Mouse (Mus musculus): ENCODE results near the gene Anxa7. TPM values are rescaled to one million over a fixed set of nuclear protein-coding genes. Genes with fewer than 3 reads are reported as not detected.

The Anxa7 gene
- 85.4 TPM for polyA plus RNA-seq (2015; fragmentation: Illumina TruSeq; extraction: RNeasy Lipid Tissue Mini Kit (QIAGEN cat#74804); ENCODE audit: low read depth, low replicate concordance)

GRCm38 (mm10) chr14:20479291-20480194 is at the start of gene Anxa7:
TSS of gene Anxa7 (minus strand) at chr14:20480133.

DNA sequence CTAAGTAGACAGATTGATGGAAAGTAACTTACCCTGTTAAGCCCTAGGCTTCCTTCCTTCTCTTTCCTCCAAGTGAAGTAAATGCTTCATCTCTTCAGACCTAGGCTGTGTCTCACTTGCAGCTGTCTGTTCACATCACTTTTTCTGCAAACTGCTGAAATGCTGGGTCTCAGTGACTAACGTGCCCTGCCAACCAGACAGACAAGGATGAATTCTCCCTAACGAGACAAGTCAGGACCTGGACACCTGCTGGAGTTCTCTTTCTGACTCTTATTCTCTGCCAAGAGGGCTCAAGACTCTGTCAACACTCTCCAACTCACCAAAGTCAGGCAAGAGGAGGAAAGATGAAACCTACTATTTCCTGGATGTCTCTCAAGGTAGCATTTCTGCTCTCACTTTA is 16.7 kb upstream of the Anxa7 start, which contains the start of gene Mss51:
Gene Mss51 (minus strand): TSS at position 299 of the 400 bp plus-strand sequence.

DNA sequence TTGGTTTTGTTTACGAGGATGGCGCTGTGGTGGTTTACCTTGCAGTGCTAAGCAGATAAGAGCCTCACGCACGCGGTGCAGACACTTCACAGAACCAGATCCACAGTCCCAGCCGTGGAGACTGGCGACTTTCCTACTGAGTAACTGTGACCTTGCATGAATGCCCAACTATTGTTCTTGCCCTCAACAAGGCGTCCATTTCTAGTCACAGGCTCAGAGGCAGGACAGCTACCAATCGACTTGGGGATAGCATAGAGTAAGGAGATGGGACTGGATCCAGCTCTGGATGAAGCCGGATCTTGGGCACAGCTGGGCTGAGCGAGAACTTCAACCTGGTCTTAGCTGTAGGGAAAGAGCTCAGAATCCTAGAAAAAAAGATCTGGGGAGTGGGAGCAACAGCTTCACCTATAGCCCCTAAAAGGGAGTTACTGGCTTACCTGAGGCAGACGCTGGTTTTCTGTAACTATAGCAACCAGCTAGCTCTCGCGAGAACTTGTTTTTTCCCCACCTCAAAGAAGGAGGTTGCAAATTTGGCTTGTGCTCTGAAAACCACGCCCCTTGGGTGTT is 28.1 kb downstream of the Anxa7 start, which contains the start of gene Cfap70:
Gene Cfap70 (minus strand): TSS at position 462 of the 567 bp plus-strand sequence.

Other genes starting within 250 kb of the Anxa7 start
- not detected for gene Kcnk16, start 210.9 kb downstream of the Anxa7 start, polyA plus RNA-seq (2015; fragmentation: Illumina TruSeq; extraction: RNeasy Lipid Tissue Mini Kit (QIAGEN cat#74804); ENCODE audit: low read depth, low replicate concordance)
- gene Nudt13, start 185.4 kb downstream of the Anxa7 start, polyA plus RNA-seq (2015; fragmentation: Illumina TruSeq; extraction: RNeasy Lipid Tissue Mini Kit (QIAGEN cat#74804); ENCODE audit: low read depth, low replicate concordance): 27.6 TPM
- gene Ecd, start 132.0 kb downstream of the Anxa7 start, polyA plus RNA-seq (2015; fragmentation: Illumina TruSeq; extraction: RNeasy Lipid Tissue Mini Kit (QIAGEN cat#74804); ENCODE audit: low read depth, low replicate concordance): 47.2 TPM
- 40.3 TPM for gene Fam149b, start 132.0 kb downstream of the Anxa7 start, polyA plus RNA-seq (2015; fragmentation: Illumina TruSeq; extraction: RNeasy Lipid Tissue Mini Kit (QIAGEN cat#74804); ENCODE audit: low read depth, low replicate concordance)
- 51.1 TPM for gene Dnajc9, start 91.2 kb downstream of the Anxa7 start, polyA plus RNA-seq (2015; fragmentation: Illumina TruSeq; extraction: RNeasy Lipid Tissue Mini Kit (QIAGEN cat#74804); ENCODE audit: low read depth, low replicate concordance)
- gene Mrps16, start 86.5 kb downstream of the Anxa7 start, polyA plus RNA-seq (2015; fragmentation: Illumina TruSeq; extraction: RNeasy Lipid Tissue Mini Kit (QIAGEN cat#74804); ENCODE audit: low read depth, low replicate concordance): 61.7 TPM
- 0.88 TPM for gene Cfap70, start 27.9 kb downstream of the Anxa7 start, polyA plus RNA-seq (2015; fragmentation: Illumina TruSeq; extraction: RNeasy Lipid Tissue Mini Kit (QIAGEN cat#74804); ENCODE audit: low read depth, low replicate concordance)
- 0.33 TPM for gene Mss51, start 16.8 kb upstream of the Anxa7 start, polyA plus RNA-seq (2015; fragmentation: Illumina TruSeq; extraction: RNeasy Lipid Tissue Mini Kit (QIAGEN cat#74804); ENCODE audit: low read depth, low replicate concordance)
- 266 TPM for gene Ppp3cb, start 66.4 kb upstream of the Anxa7 start, polyA plus RNA-seq (2015; fragmentation: Illumina TruSeq; extraction: RNeasy Lipid Tissue Mini Kit (QIAGEN cat#74804); ENCODE audit: low read depth, low replicate concordance)
- 42.2 TPM for gene Usp54, start 160.9 kb upstream of the Anxa7 start, polyA plus RNA-seq (2015; fragmentation: Illumina TruSeq; extraction: RNeasy Lipid Tissue Mini Kit (QIAGEN cat#74804); ENCODE audit: low read depth, low replicate concordance)
- gene Myoz1, start 176.4 kb upstream of the Anxa7 start, polyA plus RNA-seq (2015; fragmentation: Illumina TruSeq; extraction: RNeasy Lipid Tissue Mini Kit (QIAGEN cat#74804); ENCODE audit: low read depth, low replicate concordance): not detected
- gene Synpo2l, start 188.2 kb upstream of the Anxa7 start, polyA plus RNA-seq (2015; fragmentation: Illumina TruSeq; extraction: RNeasy Lipid Tissue Mini Kit (QIAGEN cat#74804); ENCODE audit: low read depth, low replicate concordance): not detected
- 57.9 TPM for gene Sec24c, start 194.2 kb upstream of the Anxa7 start, polyA plus RNA-seq (2015; fragmentation: Illumina TruSeq; extraction: RNeasy Lipid Tissue Mini Kit (QIAGEN cat#74804); ENCODE audit: low read depth, low replicate concordance)
- 14.1 TPM for gene Fut11, start 214.8 kb upstream of the Anxa7 start, polyA plus RNA-seq (2015; fragmentation: Illumina TruSeq; extraction: RNeasy Lipid Tissue Mini Kit (QIAGEN cat#74804); ENCODE audit: low read depth, low replicate concordance)
- gene Chchd1, start 222.9 kb upstream of the Anxa7 start, polyA plus RNA-seq (2015; fragmentation: Illumina TruSeq; extraction: RNeasy Lipid Tissue Mini Kit (QIAGEN cat#74804); ENCODE audit: low read depth, low replicate concordance): 163 TPM
- 95.7 TPM for gene Zswim8, start 227.4 kb upstream of the Anxa7 start, polyA plus RNA-seq (2015; fragmentation: Illumina TruSeq; extraction: RNeasy Lipid Tissue Mini Kit (QIAGEN cat#74804); ENCODE audit: low read depth, low replicate concordance)

Data from brain, adult 10 weeks (tissue).